Mouse (Mus musculus) lung, adult 2 months (tissue): ENCODE data around the gene Utp18.
"Not testable (repeated sequence)": the region's sequence is repeated elsewhere in the genome, so short reads cannot be mapped to it uniquely, and the experiment has no call there.

Experiments used
- CTCF ChIP-seq: fragments of 200-500 bp; IDR thresholded peaks from 2 replicates; pipeline ENCODE4 v1.5.1; 2011; ENCODE audit warnings: mild to moderate bottlenecking, low read length, control low read depth; ENCODE audit not compliant: insufficient read depth
- POLR2A ChIP-seq: fragments of 200-500 bp; IDR thresholded peaks from 2 replicates; pipeline ENCODE4 v1.6.1; 2011; ENCODE audit warnings: low read depth, mild to moderate bottlenecking, control low read depth, low read length, borderline replicate concordance; ENCODE audit errors: extremely low read depth

GRCm38 (mm10) chr11:93915019-93915418 lies 29.5 kb upstream of the Utp18 start:
- TF ChIP-seq CTCF, POLR2A: not testable (repeated sequence)
